1 mouse cellular context compared by ENCODE assay signal in genomic region chr13:43196000-43196399, GRCm38 (mm10).
TF ChIP-seq lines count a peak whose summit lies in the region.

No protein-coding gene starts in this region.

TF ChIP-seq in MEL, 35 proteins besides CTCF, POLR2A, EP300 and RAD21 (continued from another document):
- TF ChIP-seq KAT2A (conservative IDR thresholded peaks at IDR 0.05; ENCODE audit: low read depth, low read length), result no peak
